Mouse (Mus musculus): Measurements from ENCODE around the gene P2ry10. TPM values are rescaled to one million over a fixed set of nuclear protein-coding genes. Genes with fewer than 3 reads are reported as not detected.
A peak's percentile ranks its signal among the peaks of the same experiment; 100 is the strongest.

The P2ry10 gene
- polyA plus RNA-seq, 1 experiment: not detected

DNA sequence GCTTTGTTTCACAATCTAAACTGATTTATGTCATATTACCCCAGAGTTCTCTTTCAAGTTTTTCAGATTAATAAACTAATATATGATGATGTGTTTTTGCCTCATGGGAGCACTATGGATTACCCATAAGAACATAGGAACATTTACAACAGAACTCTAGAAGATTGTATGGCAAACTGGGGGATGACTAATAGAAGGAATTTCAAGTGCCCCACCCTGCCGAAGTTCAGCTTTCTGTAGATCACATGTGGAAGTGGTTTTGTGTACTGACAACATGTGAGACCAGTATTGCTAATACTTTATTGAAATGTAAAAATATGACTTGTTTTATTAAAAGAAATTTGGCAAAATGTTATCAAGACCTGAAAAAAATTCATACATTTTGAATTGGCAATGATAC, 28.7 kb downstream of the P2ry10 start:
- Histone ChIP-seq H3K79me2 (ENCODE audit: control insufficient read depth, insufficient read depth) (no peaks in the 10 kb centered on the region), H3K4me3 (no peak overlapping the region), H3K36me3 (ENCODE audit: control insufficient read depth, insufficient read depth) (no peaks in the 10 kb centered on the region), H3ac (ENCODE audit: control insufficient read depth, insufficient read length) (no peak overlapping the region), H3K4me2 (ENCODE audit: low read depth) (peak overlapping the region; percentile 6), H3K27me3 (ENCODE audit: control insufficient read depth, insufficient read depth, insufficient read length) (no peaks in the 10 kb centered on the region)
- TF ChIP-seq MYOG (IDR thresholded peaks at IDR 0.05; ENCODE audit: control insufficient read depth in 1 of 3, insufficient read depth in 1 of 3, insufficient read length in 2 of 3, low read depth in 2 of 3): no peak
- TF ChIP-seq TCF3 (IDR thresholded peaks at IDR 0.05; ENCODE audit: insufficient read length, low read depth): no peak
- TF ChIP-seq SRF (IDR thresholded peaks at IDR 0.05; ENCODE audit: control insufficient read depth, insufficient read length, low read depth): no peak
- no peak for TF ChIP-seq POLR2AphosphoS2 (IDR thresholded peaks at IDR 0.05; ENCODE audit: insufficient read length, low read depth)
- TF ChIP-seq MAX (IDR thresholded peaks at IDR 0.05; ENCODE audit: low read depth): no peak
- TF ChIP-seq USF1 (IDR thresholded peaks at IDR 0.05; ENCODE audit: low read depth): no peak
- no peak for TF ChIP-seq TCF12 (IDR thresholded peaks at IDR 0.05; ENCODE audit: insufficient read depth, poor library complexity, severe bottlenecking)
- no peak for TF ChIP-seq REST (IDR thresholded peaks at IDR 0.05; ENCODE audit: insufficient read depth, insufficient read length)
- TF ChIP-seq E2F4 (IDR thresholded peaks at IDR 0.05; ENCODE audit: insufficient read depth): no peak
- no peak for TF ChIP-seq POLR2A (IDR thresholded peaks at IDR 0.05; ENCODE audit: insufficient read length, low read depth)
- TF ChIP-seq MYOD1 (IDR thresholded peaks at IDR 0.05; ENCODE audit: control insufficient read depth in 1 of 3, insufficient read length in 2 of 3, low read depth in 2 of 3): no peak

GRCm38 (mm10) chrX:107143184-107143583, 54.9 kb downstream of the P2ry10 start:
- Histone ChIP-seq H3K27me3 (ENCODE audit: control insufficient read depth, insufficient read depth, insufficient read length) (no peaks in the 10 kb centered on the region), H3ac (ENCODE audit: control insufficient read depth, insufficient read length) (no peak overlapping the region), H3K4me2 (ENCODE audit: low read depth) (no peak overlapping the region), H3K4me3 (no peak overlapping the region), H3K36me3 (ENCODE audit: control insufficient read depth, insufficient read depth) (no peaks in the 10 kb centered on the region), H3K79me2 (ENCODE audit: control insufficient read depth, insufficient read depth) (no peaks in the 10 kb centered on the region)
- no peak for TF ChIP-seq POLR2A (IDR thresholded peaks at IDR 0.05; ENCODE audit: insufficient read length, low read depth)
- no peak for TF ChIP-seq CEBPB (IDR thresholded peaks at IDR 0.05; ENCODE audit: insufficient read depth, poor library complexity, severe bottlenecking)
- TF ChIP-seq MYOD1 (IDR thresholded peaks at IDR 0.05; ENCODE audit: control insufficient read depth in 1 of 3, insufficient read length in 2 of 3, low read depth in 2 of 3): no peak
- no peak for TF ChIP-seq POLR2AphosphoS2 (IDR thresholded peaks at IDR 0.05; ENCODE audit: insufficient read length, low read depth)
- TF ChIP-seq MYOG (IDR thresholded peaks at IDR 0.05; ENCODE audit: control insufficient read depth in 1 of 3, insufficient read depth in 1 of 3, insufficient read length in 2 of 3, low read depth in 2 of 3): no peak
- TF ChIP-seq REST (IDR thresholded peaks at IDR 0.05; ENCODE audit: insufficient read depth, insufficient read length): no peak
- no peak for TF ChIP-seq E2F4 (IDR thresholded peaks at IDR 0.05; ENCODE audit: insufficient read depth)
- TF ChIP-seq USF1 (IDR thresholded peaks at IDR 0.05; ENCODE audit: low read depth): no peak
- TF ChIP-seq MAX (IDR thresholded peaks at IDR 0.05; ENCODE audit: low read depth): no peak
- no peak for TF ChIP-seq TCF3 (IDR thresholded peaks at IDR 0.05; ENCODE audit: insufficient read length, low read depth)
- TF ChIP-seq SRF (IDR thresholded peaks at IDR 0.05; ENCODE audit: control insufficient read depth, insufficient read length, low read depth): no peak
- no peak for TF ChIP-seq TCF12 (IDR thresholded peaks at IDR 0.05; ENCODE audit: insufficient read depth, poor library complexity, severe bottlenecking)

GRCm38 (mm10) chrX:107143930-107144329, 55.6 kb downstream of the P2ry10 start:
- Histone ChIP-seq H3K4me2 (ENCODE audit: low read depth) (no peak overlapping the region), H3K79me2 (ENCODE audit: control insufficient read depth, insufficient read depth) (no peaks in the 10 kb centered on the region), H3K27me3 (ENCODE audit: control insufficient read depth, insufficient read depth, insufficient read length) (no peaks in the 10 kb centered on the region), H3K36me3 (ENCODE audit: control insufficient read depth, insufficient read depth) (no peaks in the 10 kb centered on the region), H3ac (ENCODE audit: control insufficient read depth, insufficient read length) (no peak overlapping the region), H3K4me3 (no peak overlapping the region)
- TF ChIP-seq MYOG (IDR thresholded peaks at IDR 0.05; ENCODE audit: control insufficient read depth in 1 of 3, insufficient read depth in 1 of 3, insufficient read length in 2 of 3, low read depth in 2 of 3) (no peak), MAX (IDR thresholded peaks at IDR 0.05; ENCODE audit: low read depth) (no peak), TCF3 (IDR thresholded peaks at IDR 0.05; ENCODE audit: insufficient read length, low read depth) (no peak), POLR2A (IDR thresholded peaks at IDR 0.05; ENCODE audit: insufficient read length, low read depth) (no peak), POLR2AphosphoS2 (IDR thresholded peaks at IDR 0.05; ENCODE audit: insufficient read length, low read depth) (no peak), CEBPB (IDR thresholded peaks at IDR 0.05; ENCODE audit: insufficient read depth, poor library complexity, severe bottlenecking) (no peak), MYOD1 (IDR thresholded peaks at IDR 0.05; ENCODE audit: control insufficient read depth in 1 of 3, insufficient read length in 2 of 3, low read depth in 2 of 3) (no peak), SRF (IDR thresholded peaks at IDR 0.05; ENCODE audit: control insufficient read depth, insufficient read length, low read depth) (no peak), USF1 (IDR thresholded peaks at IDR 0.05; ENCODE audit: low read depth) (no peak), E2F4 (IDR thresholded peaks at IDR 0.05; ENCODE audit: insufficient read depth) (no peak), TCF12 (IDR thresholded peaks at IDR 0.05; ENCODE audit: insufficient read depth, poor library complexity, severe bottlenecking) (no peak), REST (IDR thresholded peaks at IDR 0.05; ENCODE audit: insufficient read depth, insufficient read length) (no peak)

DNA sequence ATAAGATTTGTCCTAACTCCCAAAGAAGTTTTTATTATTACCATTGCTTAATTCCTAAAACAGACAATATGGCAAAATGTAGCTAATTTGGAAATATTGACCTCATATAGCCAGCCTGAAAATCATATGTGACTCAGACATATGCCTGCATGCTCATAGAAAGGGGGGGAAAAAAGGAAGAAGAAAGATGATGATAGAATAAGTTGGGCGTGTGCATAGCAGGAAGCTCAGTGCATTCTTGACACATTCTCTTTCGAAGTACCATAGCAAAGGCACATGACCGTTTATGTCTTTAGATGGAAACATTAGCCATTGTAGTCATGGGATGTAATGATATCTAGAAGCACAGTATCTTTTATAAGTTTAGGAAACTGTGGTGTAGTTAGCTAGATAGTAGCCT, 60.4 kb downstream of the P2ry10 start, which contains the start of gene P2ry10b:
Gene P2ry10b, plus strand, starts transcription at position 247 of the 400 bp plus-strand sequence.
- Histone ChIP-seq H3K27me3 (ENCODE audit: control insufficient read depth, insufficient read depth, insufficient read length) (no peaks in the 10 kb centered on the region), H3K79me2 (ENCODE audit: control insufficient read depth, insufficient read depth) (no peaks in the 10 kb centered on the region), H3ac (ENCODE audit: control insufficient read depth, insufficient read length) (no peak within 1 kb of the TSS), H3K4me2 (ENCODE audit: low read depth) (peak within 1 kb of the TSS; percentile 72), H3K36me3 (ENCODE audit: control insufficient read depth, insufficient read depth) (no peaks in the 10 kb centered on the region), H3K4me3 (peak within 1 kb of the TSS; percentile 26)
- TF ChIP-seq REST (IDR thresholded peaks at IDR 0.05; ENCODE audit: insufficient read depth, insufficient read length): no peak
- TF ChIP-seq POLR2A (IDR thresholded peaks at IDR 0.05; ENCODE audit: insufficient read length, low read depth): no peak
- no peak for TF ChIP-seq MYOG (IDR thresholded peaks at IDR 0.05; ENCODE audit: control insufficient read depth in 1 of 3, insufficient read depth in 1 of 3, insufficient read length in 2 of 3, low read depth in 2 of 3)
- TF ChIP-seq USF1 (IDR thresholded peaks at IDR 0.05; ENCODE audit: low read depth): no peak
- no peak for TF ChIP-seq POLR2AphosphoS2 (IDR thresholded peaks at IDR 0.05; ENCODE audit: insufficient read length, low read depth)
- no peak for TF ChIP-seq CEBPB (IDR thresholded peaks at IDR 0.05; ENCODE audit: insufficient read depth, poor library complexity, severe bottlenecking)
- no peak for TF ChIP-seq MAX (IDR thresholded peaks at IDR 0.05; ENCODE audit: low read depth)
- no peak for TF ChIP-seq TCF3 (IDR thresholded peaks at IDR 0.05; ENCODE audit: insufficient read length, low read depth)

All from myocyte (in vitro differentiated cells).